ENCODE assay signal across 23 mouse cellular contexts in genomic region chr4:53138974-53139373, GRCm38 (mm10). TPM values are rescaled to one million over a fixed set of nuclear protein-coding genes. Genes with fewer than 3 reads are reported as not detected.
DNase-seq lines count a peak whose midpoint lies in the region; ATAC-seq and TF ChIP-seq lines count a peak whose summit lies in the region.
"Had no signal": no experiment of that assay in that cellular context is flagged by ENCODE, and none has a peak within 500 bp of the region (broad histone marks: within the 10 kb centered on the region; RNA-seq: fewer than 3 reads in every experiment).

No protein-coding gene starts in this region.

- no peak overlapping the region for H3K9ac ChIP-seq in heart, postnatal 0 days (replicated peaks; ENCODE audit: low read depth, low read length)
- H3K9ac ChIP-seq in intestine, embryonic 16.5 days (ENCODE audit: low read depth, low read length): no peak overlapping the region
- H3K9ac ChIP-seq in liver, embryonic 15.5 days: no peak overlapping the region
- H3K9ac ChIP-seq: embryonic facial prominence, embryonic 12.5 days; forebrain, embryonic 12.5 days; hindbrain, embryonic 15.5 days; stomach, embryonic 15.5 days had no signal

- TF ChIP-seq POLR2A in small intestine, adult 2 months (IDR thresholded peaks at IDR 0.05; ENCODE audit: low read depth, low read length): no peak

- no peaks in the 10 kb centered on the region for H3K27me3 ChIP-seq in heart, postnatal 0 days (ENCODE audit: control insufficient read depth, insufficient read depth, low read length)
- H3K27me3 ChIP-seq in intestine, embryonic 16.5 days (replicated peaks; ENCODE audit: control insufficient read depth, insufficient read depth, low read length): no peaks in the 10 kb centered on the region
- H3K27me3 ChIP-seq in liver, embryonic 15.5 days: no peaks in the 10 kb centered on the region
- no peaks in the 10 kb centered on the region for H3K27me3 ChIP-seq in small intestine, adult 2 months (ENCODE audit: control insufficient read depth, insufficient read depth, low read length)
- H3K27me3 ChIP-seq: embryonic facial prominence, embryonic 12.5 days; forebrain, embryonic 12.5 days; hindbrain, embryonic 15.5 days; megakaryocyte, embryonic 14.5 days; stomach, embryonic 15.5 days had no signal

- TF ChIP-seq CTCF in heart, postnatal 0 days (IDR thresholded peaks at IDR 0.05; ENCODE audit: low read depth): no peak
- TF ChIP-seq CTCF in small intestine, adult 2 months (IDR thresholded peaks at IDR 0.05; ENCODE audit: extremely low read depth, insufficient read length, insufficient replicate concordance, low read depth, low read length): no peak

- no peaks in the 10 kb centered on the region for H3K9me3 ChIP-seq in heart, postnatal 0 days (replicated peaks; ENCODE audit: control insufficient read depth, low read length)
- H3K9me3 ChIP-seq in intestine, embryonic 16.5 days (ENCODE audit: control insufficient read depth, low read length): no peaks in the 10 kb centered on the region
- H3K9me3 ChIP-seq in liver, embryonic 15.5 days (replicated peaks): no peaks in the 10 kb centered on the region
- H3K9me3 ChIP-seq: embryonic facial prominence, embryonic 12.5 days; forebrain, embryonic 12.5 days; hindbrain, embryonic 15.5 days; megakaryocyte, embryonic 14.5 days; stomach, embryonic 15.5 days had no signal

- no peak overlapping the region for H3K4me3 ChIP-seq in heart, postnatal 0 days (ENCODE audit: low read depth, low read length)
- H3K4me3 ChIP-seq in intestine, embryonic 16.5 days (ENCODE audit: low read length): no peak overlapping the region
- no peak overlapping the region for H3K4me3 ChIP-seq in liver, embryonic 15.5 days (replicated peaks)
- no peak overlapping the region for H3K4me3 ChIP-seq in small intestine, adult 2 months (ENCODE audit: low read depth, low read length)
- H3K4me3 ChIP-seq: embryonic facial prominence, embryonic 12.5 days; forebrain, embryonic 12.5 days; hindbrain, embryonic 15.5 days; megakaryocyte, embryonic 14.5 days; stomach, embryonic 15.5 days had no signal

- H3K4me2 ChIP-seq in heart, postnatal 0 days (ENCODE audit: low read depth, low read length): no peak overlapping the region
- no peak overlapping the region for H3K4me2 ChIP-seq in intestine, embryonic 16.5 days (ENCODE audit: low read depth, low read length)
- peak overlapping the region; percentile 33; the same call in 1 of the 2 replicates for H3K4me2 ChIP-seq in liver, embryonic 15.5 days
- H3K4me2 ChIP-seq: embryonic facial prominence, embryonic 12.5 days; forebrain, embryonic 12.5 days; hindbrain, embryonic 15.5 days; stomach, embryonic 15.5 days had no signal

- no peak for TF ChIP-seq EP300 in heart, postnatal 0 days (IDR thresholded peaks at IDR 0.05; ENCODE audit: low read depth)

- 0 out of 2 replicates have a peak, but pooled peaks cover 2% of the 10 kb centered on the region for H3K4me1 ChIP-seq in heart, postnatal 0 days (ENCODE audit: control insufficient read depth, insufficient read depth)
- 0 out of 2 replicates have a peak, but pooled peaks cover 5% of the 10 kb centered on the region for H3K4me1 ChIP-seq in intestine, embryonic 16.5 days (ENCODE audit: control insufficient read depth, insufficient read depth, low read length)
- peaks cover 37% of the 10 kb centered on the region for H3K4me1 ChIP-seq in liver, embryonic 15.5 days (replicated peaks)
- peaks cover 10% of the 10 kb centered on the region; the same call in 1 of the 2 replicates for H3K4me1 ChIP-seq in small intestine, adult 2 months (ENCODE audit: control insufficient read depth, insufficient read depth, insufficient read length, low read length)
- H3K4me1 ChIP-seq: embryonic facial prominence, embryonic 12.5 days; forebrain, embryonic 12.5 days; hindbrain, embryonic 15.5 days; stomach, embryonic 15.5 days had no signal

- peak overlapping the region; percentile 19; the same call in 1 of the 2 replicates for H3K27ac ChIP-seq in heart, postnatal 0 days (ENCODE audit: low read depth)
- no peak overlapping the region for H3K27ac ChIP-seq in intestine, embryonic 16.5 days (ENCODE audit: low read length)
- H3K27ac ChIP-seq in liver, embryonic 15.5 days (replicated peaks): peak overlapping the region; percentile 66
- peak overlapping the region; percentile 31; the same call in 1 of the 2 replicates for H3K27ac ChIP-seq in small intestine, adult 2 months (ENCODE audit: insufficient read depth, low read depth, low read length)
- H3K27ac ChIP-seq: embryonic facial prominence, embryonic 12.5 days; forebrain, embryonic 12.5 days; hindbrain, embryonic 15.5 days; kidney, postnatal 0 days; stomach, embryonic 15.5 days had no signal

- ATAC-seq in heart, postnatal 0 days (ENCODE audit: insufficient read depth, low read depth): no peak
- ATAC-seq in intestine, embryonic 16.5 days: peak; percentile 68
- ATAC-seq in liver, embryonic 15.5 days (ENCODE audit: insufficient read depth): peak; percentile 56

- 67% methylated on average over 3 of the region's 3 CpGs for WGBS in heart, postnatal 0 days
- WGBS in intestine, embryonic 16.5 days: 66% methylated on average over 3 of the region's 3 CpGs
- 8% methylated on average over 3 of the region's 3 CpGs for WGBS in liver, embryonic 15.5 days (ENCODE audit: insufficient replicate concordance)
- 35% methylated on average over 3 of the region's 3 CpGs for WGBS in small intestine, adult 2 months

- DNase-seq in heart, postnatal 0 days (ENCODE audit: low spot score): no peak
- DNase-seq in heart, adult 18-20 months: no peak
- DNase-seq in frontal cortex, postnatal 36 days (ENCODE audit: low spot score in 2 of 2): no peak
- no peak for DNase-seq in ovary, postnatal 10 days (ENCODE audit: low spot score)
- no peak for DNase-seq in urinary bladder, postnatal 14 days (ENCODE audit: low spot score)
- DNase-seq: adrenal gland, adult 8-10 months; cerebellum, adult 11-12 months; cerebellum, postnatal 14 days; kidney, adult 11 months; lung, adult 2 months; lung, postnatal 14 days; midbrain, embryonic 14.5 days; retina, postnatal 1 day; thymus, postnatal 25 days had no signal

- peaks cover 4% of the 10 kb centered on the region; the same call in 1 of the 2 replicates for H3K36me3 ChIP-seq in heart, postnatal 0 days (replicated peaks; ENCODE audit: control insufficient read depth, insufficient read depth, low read length)
- H3K36me3 ChIP-seq in intestine, embryonic 16.5 days (ENCODE audit: control insufficient read depth, insufficient read depth, low read length): no peaks in the 10 kb centered on the region
- no peaks in the 10 kb centered on the region for H3K36me3 ChIP-seq in liver, embryonic 15.5 days (replicated peaks)
- H3K36me3 ChIP-seq in small intestine, adult 2 months (ENCODE audit: control insufficient read depth, insufficient read depth, low read length): peaks cover 2% of the 10 kb centered on the region; the same call in 1 of the 2 replicates
- H3K36me3 ChIP-seq: embryonic facial prominence, embryonic 12.5 days; forebrain, embryonic 12.5 days; hindbrain, embryonic 15.5 days; stomach, embryonic 15.5 days had no signal

RNA-seq across cellular contexts. Expression of gene Abca1, which starts 20.7 kb away (rescaled TPM):
- total RNA-seq in heart, postnatal 0 days (2014; rRNA removed; ENCODE audit: low replicate concordance): 18.1 and 18.3 TPM in 2 replicates
- polyA plus RNA-seq in heart, postnatal 0 days (2015; fragmentation: Nextera tagmentation; extraction: Ambion mirVana): 3.1 and 3.7 TPM in 2 replicates
- 10 to 100 TPM; 15.8 to 17.9 TPM for total RNA-seq in heart, adult 18-20 months (2021)
- 2.3 and 2.4 TPM in 2 replicates for polyA plus RNA-seq in intestine, embryonic 16.5 days (2015; fragmentation: Nextera tagmentation; extraction: Ambion mirVana)
- polyA plus RNA-seq in liver, embryonic 15.5 days (2015; fragmentation: Nextera tagmentation; extraction: Ambion mirVana): 11.5 and 14.8 TPM in 2 replicates
- 0.70 and 2.8 TPM in 2 replicates for polyA plus RNA-seq in small intestine, adult 2 months (2012; rRNA removed)
